ENCODE assay signal across 8 mouse cellular contexts in genomic region chr5:147848164-147848863, GRCm38 (mm10). TPM values are rescaled to one million over a fixed set of nuclear protein-coding genes. Genes with fewer than 3 reads are reported as not detected.
A peak's percentile ranks its signal among the peaks of the same experiment; 100 is the strongest.
DNase-seq lines count a peak whose midpoint lies in the region; ATAC-seq lines count a peak whose summit lies in the region.

No protein-coding gene starts in this region.

- H3K9ac ChIP-seq in forebrain, embryonic 15.5 days (replicated peaks) = no peak overlapping the region

- H3K27ac ChIP-seq in forebrain, embryonic 15.5 days (replicated peaks) = no peak overlapping the region

- no peaks in the 10 kb centered on the region for H3K27me3 ChIP-seq in forebrain, embryonic 15.5 days

- WGBS in forebrain, embryonic 15.5 days = 23% methylated on average over 16 of the region's 16 CpGs

- H3K36me3 ChIP-seq in forebrain, embryonic 15.5 days = no peaks in the 10 kb centered on the region

- no peaks in the 10 kb centered on the region for H3K9me3 ChIP-seq in forebrain, embryonic 15.5 days

- DNase-seq in layer of hippocampus, adult 11-12 months (ENCODE audit: low spot score) = peak; percentile 74
- no peak for DNase-seq in layer of hippocampus, adult 9-10 months (ENCODE audit: low spot score)
- DNase-seq in heart, postnatal 4 days = peak; percentile 85
- peak; percentile 57 to 69 for DNase-seq in layer of hippocampus, postnatal 14 days (ENCODE audit: low spot score in 2 of 2)
- DNase-seq in mesoderm, embryonic 11.5 days (ENCODE audit: low read depth, low spot score) = peak; percentile 74
- peak; percentile 87 for DNase-seq in right cerebral cortex, postnatal 4 days

- H3K4me1 ChIP-seq in forebrain, embryonic 15.5 days = peaks cover 7% of the 10 kb centered on the region

- H3K4me3 ChIP-seq in forebrain, embryonic 15.5 days = no peak overlapping the region

- H3K4me2 ChIP-seq in forebrain, embryonic 15.5 days (replicated peaks) = peak overlapping the region; percentile 25

- peak; percentile 45; the same call in 1 of the 2 replicates for ATAC-seq in cerebellum, adult (ENCODE audit: insufficient number of reproducible peaks, low FRiP score, low TSS enrichment)
- peak; percentile 32; the same call in 1 of the 2 replicates for ATAC-seq in forebrain, embryonic 15.5 days (replicated peaks)

RNA-seq across cellular contexts. Expression of gene Pomp, which starts 11.9 kb away (rescaled TPM):
- polyA plus RNA-seq in forebrain, embryonic 15.5 days (2015; fragmentation: Nextera tagmentation; extraction: Ambion mirVana) = 479 and 516 TPM in 2 replicates
- total RNA-seq in heart, postnatal 4 days (2021) = 100 to 1,000 TPM; 129 to 148 TPM
- 100 to 1,000 TPM; 139 to 153 TPM for total RNA-seq in layer of hippocampus, postnatal 14 days (2021)

RNA-seq across cellular contexts. Expression of gene Slc46a3, which starts 46.3 kb away (rescaled TPM):
- 3.7 and 4.1 TPM in 2 replicates for polyA plus RNA-seq in forebrain, embryonic 15.5 days (2015; fragmentation: Nextera tagmentation; extraction: Ambion mirVana)
- total RNA-seq in heart, postnatal 4 days (2021) = 1 to 10 TPM; 3.1 to 3.7 TPM
- 1 to 10 TPM; 6.3 to 7.1 TPM for total RNA-seq in layer of hippocampus, postnatal 14 days (2021)
